Mouse (Mus musculus): ENCODE results near the gene Gm45213. TPM values are rescaled to one million over a fixed set of nuclear protein-coding genes. Genes with fewer than 3 reads are reported as not detected.
A peak's percentile ranks its signal among the peaks of the same experiment; 100 is the strongest.
"Not testable (repeated sequence)": the region's sequence is repeated elsewhere in the genome, so short reads cannot be mapped to it uniquely, and the experiment has no call there.

Gene Gm45213
- polyA plus RNA-seq, 1 experiment from 2014 or later, result not detected

GRCm38 (mm10) chr7:66048446-66049230 lies 5.2 kb downstream of the Gm45213 start:
- DNase-seq (ENCODE audit: low read depth, low spot score) (no peak), ATAC-seq (no peak)
- H3K27me3 ChIP-seq, result no peaks in the 10 kb centered on the region
- ChIA-PET POLR2A (no interaction called here), CTCF (no interaction called here)
- in situ Hi-C loops (cut with MboI; ENCODE audit: low pct_unique_long_range_greater_than_20kb), result no loop called here
- no peak for TF ChIP-seq CTCF (IDR thresholded peaks at IDR 0.05)

DNA sequence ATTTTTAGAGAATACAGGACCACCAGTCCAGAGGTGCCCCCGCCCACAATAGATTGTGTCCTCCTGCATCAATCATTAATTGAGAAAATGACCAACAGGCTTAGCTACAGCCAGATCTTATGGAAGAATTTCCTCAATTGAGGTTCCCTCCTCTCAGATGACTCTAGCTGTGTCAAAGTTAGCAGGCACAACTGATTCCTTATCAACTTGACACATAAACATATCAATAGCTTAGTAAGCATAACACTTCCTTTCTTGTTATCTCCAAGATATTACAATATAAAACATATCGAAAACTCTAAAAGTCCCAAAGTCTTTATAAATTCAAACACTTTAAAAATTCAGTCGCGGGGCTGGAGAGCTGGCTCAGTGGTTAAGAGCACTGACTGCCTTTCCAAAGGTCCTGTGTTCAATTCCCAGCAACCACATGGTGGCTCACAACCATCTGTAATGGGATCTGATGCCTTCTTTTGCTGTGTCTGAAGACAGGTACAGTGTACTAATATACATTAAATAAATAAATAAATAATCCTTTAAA lies 10.6 kb downstream of the Gm45213 start:
- ATAC-seq, result no peak
- DNase-seq (ENCODE audit: low read depth, low spot score), result no peak
- POLR2A ChIA-PET, result no interaction called here
- in situ Hi-C loops (cut with MboI; ENCODE audit: low pct_unique_long_range_greater_than_20kb), result loop anchor here (5.0 to 25.0 kb wide), 4 partner anchors 282 to 717 kb away; no protein-coding TSS in a partner anchor
- no peak for TF ChIP-seq CTCF (IDR thresholded peaks at IDR 0.05)
- no peaks in the 10 kb centered on the region for H3K27me3 ChIP-seq
- CTCF ChIA-PET, result interaction anchor here (0.9 kb wide), 1 partner anchor 8 kb away, joined by 3 read pairs; no protein-coding TSS in a partner anchor

DNA sequence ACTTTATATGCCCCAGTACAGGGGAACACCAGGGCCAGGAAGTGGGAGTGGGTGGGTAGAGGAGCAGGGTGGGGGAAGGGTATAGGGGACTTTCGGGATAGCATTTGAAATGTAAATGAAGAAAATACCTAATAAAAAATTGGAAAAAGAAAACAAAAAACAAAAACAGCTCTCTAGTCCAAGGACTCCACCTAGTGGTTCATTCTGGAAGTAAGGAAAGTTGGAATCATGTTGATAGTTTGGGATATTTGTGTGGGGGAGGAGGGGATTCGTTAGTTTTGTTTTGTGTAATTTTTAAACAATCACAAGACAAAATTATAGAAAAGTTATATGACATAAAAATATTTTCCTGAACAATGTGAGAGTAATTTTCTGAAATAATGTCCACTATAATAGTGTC lies 12.0 kb downstream of the Gm45213 start:
- in situ Hi-C loops (cut with MboI; ENCODE audit: low pct_unique_long_range_greater_than_20kb), result loop anchor here (10.0 to 25.0 kb wide), 3 partner anchors 321 to 718 kb away; no protein-coding TSS in a partner anchor
- H3K27me3 ChIP-seq; ATAC-seq; DNase-seq (ENCODE audit: low read depth, low spot score); POLR2A ChIA-PET: not testable (repeated sequence)
- CTCF ChIA-PET, result interaction anchor here (1.5 to 2.6 kb wide), 2 partner anchors 10 to 340 kb away, joined by 3 to 12 read pairs; no protein-coding TSS in a partner anchor

DNA sequence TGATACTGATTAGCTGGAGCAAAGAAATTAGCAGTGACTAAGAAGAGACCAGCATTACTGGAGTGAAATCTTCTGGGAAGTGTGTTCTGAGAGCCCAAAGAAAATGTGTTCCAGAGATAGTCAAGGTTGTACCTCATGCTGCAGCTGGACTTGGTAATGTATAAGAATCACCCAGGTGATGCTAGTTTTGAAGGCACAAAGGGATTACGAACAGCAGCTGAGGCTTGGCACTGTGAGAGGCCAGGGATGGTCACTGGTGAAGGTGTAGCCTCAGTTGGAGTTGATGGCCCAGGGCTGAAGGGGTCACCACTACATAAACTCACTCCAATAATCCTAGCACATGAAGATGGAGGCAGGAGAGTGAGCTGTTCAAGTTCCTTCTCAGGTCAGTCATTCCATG lies 15.3 kb downstream of the Gm45213 start, which contains the start of gene Snrpa1:
Snrpa1 (plus strand) TSS at position 301 of the 400 bp plus-strand sequence.
- DNase-seq (ENCODE audit: low read depth, low spot score) (no peak), ATAC-seq (no peak)
- no peaks in the 10 kb centered on the region for H3K27me3 ChIP-seq
- POLR2A ChIA-PET, result no interaction called here
- no peak for TF ChIP-seq CTCF (IDR thresholded peaks at IDR 0.05)
- in situ Hi-C loops (cut with MboI; ENCODE audit: low pct_unique_long_range_greater_than_20kb), result loop anchor here (10.0 to 25.0 kb wide), 3 partner anchors 324 to 721 kb away; no protein-coding TSS in a partner anchor
- CTCF ChIA-PET, result interaction anchor here (1.1 to 1.3 kb wide), 2 partner anchors 354 to 360 kb away, joined by 3 read pairs; no protein-coding TSS in a partner anchor

DNA sequence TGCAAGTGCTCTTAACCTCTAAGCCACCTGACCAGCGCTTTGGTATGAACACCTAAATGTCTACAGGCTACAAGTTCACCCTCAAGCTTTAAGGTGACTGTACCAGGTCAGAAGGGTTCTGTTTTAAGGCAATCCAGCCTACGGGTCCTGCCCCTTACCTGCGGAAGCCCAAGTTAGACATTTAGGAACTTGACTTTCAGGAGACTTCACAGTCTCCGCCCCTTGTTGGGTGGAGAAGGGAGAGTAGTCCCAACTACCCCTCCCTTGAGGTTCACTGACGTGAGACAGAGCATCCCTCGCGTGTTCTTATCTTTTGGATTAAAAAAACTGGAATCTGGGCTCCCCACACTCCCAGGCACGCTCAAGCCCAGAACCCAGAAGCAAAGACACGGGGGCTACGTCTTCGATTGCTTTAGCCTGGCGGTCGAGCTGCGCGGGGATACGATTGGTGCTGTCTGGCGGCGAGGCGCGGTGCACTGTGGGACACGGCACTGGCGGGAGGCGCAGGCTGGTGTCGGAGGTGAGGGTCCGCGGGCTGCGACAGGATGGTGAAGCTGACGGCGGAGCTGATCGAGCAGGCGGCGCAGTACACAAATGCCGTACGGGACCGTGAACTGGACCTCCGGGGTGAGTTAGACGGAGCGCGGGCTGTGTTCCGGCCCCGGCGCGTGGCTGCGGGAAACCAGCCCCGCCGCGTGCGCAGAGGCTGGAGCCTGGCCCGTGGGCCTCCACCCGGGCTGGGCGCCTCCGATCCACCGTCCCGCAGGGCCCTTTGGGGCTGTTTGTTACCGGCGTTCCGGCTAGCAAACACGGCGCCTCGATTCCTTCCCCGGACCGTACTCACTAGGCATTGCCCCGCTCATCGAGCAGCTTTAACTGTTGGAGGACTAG lies 16.9 kb downstream of the Gm45213 start:
- in situ Hi-C loops (cut with MboI; ENCODE audit: low pct_unique_long_range_greater_than_20kb), result loop anchor here (25.0 kb wide), 1 partner anchor 723 kb away; no protein-coding TSS in a partner anchor
- CTCF ChIA-PET, result interaction anchor here (1.2 kb wide), 1 partner anchor 20 kb away, joined by 4 read pairs; no protein-coding TSS in a partner anchor

GRCm38 (mm10) chr7:66061057-66061456 lies 17.7 kb downstream of the Gm45213 start:
- CTCF ChIA-PET, result interaction anchor here (1.2 to 1.3 kb wide), 2 partner anchors 19 to 167 kb away, joined by 3 to 4 read pairs; no protein-coding TSS in a partner anchor
- in situ Hi-C loops (cut with MboI; ENCODE audit: low pct_unique_long_range_greater_than_20kb), result loop anchor here (25.0 kb wide), 1 partner anchor 724 kb away; no protein-coding TSS in a partner anchor
- ATAC-seq, result no peak
- POLR2A ChIA-PET, result interaction anchor here (1.2 kb wide), 1 partner anchor 17 kb away, joined by 3 read pairs; no protein-coding TSS in a partner anchor
- no peaks in the 10 kb centered on the region for H3K27me3 ChIP-seq
- no peak for TF ChIP-seq CTCF (IDR thresholded peaks at IDR 0.05)
- no peak for DNase-seq (ENCODE audit: low read depth, low spot score)

More for the DNA sequence above, 16.9 kb downstream of the Gm45213 start:
- POLR2A ChIA-PET, result interaction anchor here (1.2 kb wide), 1 partner anchor 18 kb away, joined by 3 read pairs; no protein-coding TSS in a partner anchor
- no peaks in the 10 kb centered on the region for H3K27me3 ChIP-seq
- no peak for TF ChIP-seq CTCF (IDR thresholded peaks at IDR 0.05)
- ATAC-seq (peak; percentile 80), DNase-seq (ENCODE audit: low read depth, low spot score) (no peak)

- POLR2A ChIA-PET, result no interaction called here
- in situ Hi-C loops (cut with MboI; ENCODE audit: low pct_unique_long_range_greater_than_20kb), result no loop called here
- TF ChIP-seq CTCF (IDR thresholded peaks at IDR 0.05), result no peak
- no peaks in the 10 kb centered on the region for H3K27me3 ChIP-seq
- CTCF ChIA-PET, result no interaction called here
- no peak for DNase-seq (ENCODE audit: low read depth, low spot score)
- no peak for ATAC-seq
Measured at GRCm38 (mm10) chr7:66076411-66076810, 33.0 kb downstream of the Gm45213 start.

- DNase-seq (ENCODE audit: low read depth, low spot score), result peak; percentile 91
- no peaks in the 10 kb centered on the region for H3K27me3 ChIP-seq
- ATAC-seq, result peak; percentile 95
- in situ Hi-C loops (cut with MboI; ENCODE audit: low pct_unique_long_range_greater_than_20kb), result no loop called here
- TF ChIP-seq CTCF (IDR thresholded peaks at IDR 0.05), result no peak
- CTCF ChIA-PET, result interaction anchor here (0.6 to 2.4 kb wide), 5 partner anchors 10 to 1388 kb away, joined by 3 to 8 read pairs (median 4); no protein-coding TSS in a partner anchor
- POLR2A ChIA-PET, result no interaction called here
Measured at GRCm38 (mm10) chr7:66079364-66080230, 36.2 kb downstream of the Gm45213 start, which contains the start of gene Selenos. Selenos (plus strand) TSS chr7:66079649.

DNA sequence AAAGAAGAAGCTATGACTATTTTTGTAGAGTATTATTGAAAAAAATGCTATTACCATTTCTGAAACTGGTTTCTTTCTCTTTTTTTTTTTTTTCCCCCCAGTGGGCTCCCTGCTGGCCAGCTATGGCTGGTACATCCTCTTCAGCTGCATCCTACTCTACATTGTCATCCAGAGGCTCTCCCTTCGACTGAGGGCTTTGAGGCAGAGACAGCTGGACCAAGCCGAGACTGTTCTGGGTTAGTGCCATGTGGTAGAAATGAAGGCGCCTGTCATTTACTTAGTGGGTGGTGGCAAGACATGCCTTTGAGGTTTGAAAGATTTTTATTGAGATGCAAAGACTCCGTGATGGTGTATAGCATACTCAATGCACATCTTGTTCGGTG lies 36.8 kb downstream of the Gm45213 start:
- DNase-seq (ENCODE audit: low read depth, low spot score) (no peak), ATAC-seq (no peak)
- POLR2A ChIA-PET, result no interaction called here
- TF ChIP-seq CTCF (IDR thresholded peaks at IDR 0.05), result no peak
- H3K27me3 ChIP-seq, result no peaks in the 10 kb centered on the region
- CTCF ChIA-PET, result interaction anchor here (1.0 to 2.4 kb wide), 3 partner anchors 10 to 20 kb away, joined by 3 to 8 read pairs (median 4); no protein-coding TSS in a partner anchor
- in situ Hi-C loops (cut with MboI; ENCODE audit: low pct_unique_long_range_greater_than_20kb), result no loop called here
